In the genomic region with DNA sequence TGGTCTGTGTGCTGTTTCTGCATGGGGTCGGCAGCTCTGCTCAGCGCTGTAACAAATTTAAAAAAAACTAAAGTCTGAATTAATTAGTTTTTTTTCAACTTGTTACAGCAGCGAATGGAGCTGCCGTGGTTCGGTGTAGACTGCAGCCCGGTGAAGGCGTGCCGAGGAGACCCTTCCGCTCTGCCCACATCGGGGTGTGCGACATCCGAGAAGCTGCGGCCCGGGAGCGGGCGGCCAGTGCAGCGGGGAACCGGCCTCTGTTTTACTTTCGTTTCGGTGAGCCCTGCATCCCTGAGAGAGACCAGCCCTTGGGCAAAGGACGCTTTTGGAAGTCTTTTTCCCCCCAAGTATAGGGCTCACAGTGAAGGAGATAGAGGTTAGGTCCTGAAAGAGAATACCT, we compare ENCODE assay signal across 8 mouse cellular contexts.
A peak's percentile ranks its signal among the peaks of the same experiment; 100 is the strongest.
DNase-seq lines count a peak whose midpoint lies in the region; ATAC-seq and TF ChIP-seq lines count a peak whose summit lies in the region.

No protein-coding gene starts in this region.

- DNase-seq in neural tube, embryonic 11.5 days (ENCODE audit: low spot score) = no peak
- DNase-seq in neural tube, embryonic 10.5 days (ENCODE audit: extremely low spot score, low spot score) = no peak
- peak; percentile 28 for DNase-seq in adrenal gland, postnatal 25 days
- DNase-seq in kidney, postnatal 0 days (ENCODE audit: low spot score) = peak; percentile 20
- peak; percentile 29 for DNase-seq in lung, postnatal 25 days (ENCODE audit: low spot score)
- DNase-seq in spleen, postnatal 36 days (ENCODE audit: low spot score in 2 of 2) = peak; percentile 18 to 26
- no peak for DNase-seq in right cerebral cortex, postnatal 25 days

- H3K4me3 ChIP-seq in neural tube, embryonic 11.5 days (ENCODE audit: low read depth, low read length) = no peak overlapping the region
- peak overlapping the region; percentile 38 for H3K4me3 ChIP-seq in heart, embryonic 11.5 days (ENCODE audit: low read depth, low read length)
- peak overlapping the region; percentile 28 for H3K4me3 ChIP-seq in kidney, postnatal 0 days (replicated peaks; ENCODE audit: low read depth, low read length)

- no peaks in the 10 kb centered on the region for H3K9me3 ChIP-seq in neural tube, embryonic 11.5 days (ENCODE audit: control insufficient read depth, low read length)
- no peaks in the 10 kb centered on the region for H3K9me3 ChIP-seq in heart, embryonic 11.5 days (replicated peaks; ENCODE audit: control insufficient read depth, low read length)
- H3K9me3 ChIP-seq in kidney, postnatal 0 days (replicated peaks; ENCODE audit: low read length) = no peaks in the 10 kb centered on the region

- WGBS in neural tube, embryonic 11.5 days = 70% methylated on average over 21 of the region's 21 CpGs
- 41% methylated on average over 21 of the region's 21 CpGs for WGBS in heart, embryonic 11.5 days (ENCODE audit: insufficient replicate concordance)
- WGBS in kidney, postnatal 0 days = 68% methylated on average over 21 of the region's 21 CpGs

- H3K27ac ChIP-seq in neural tube, embryonic 11.5 days (ENCODE audit: low read depth, low read length) = no peak overlapping the region
- no peak overlapping the region for H3K27ac ChIP-seq in heart, embryonic 11.5 days (ENCODE audit: low read depth, low read length)
- H3K27ac ChIP-seq in kidney, postnatal 0 days = no peak overlapping the region

- TF ChIP-seq CTCF in kidney, postnatal 0 days (IDR thresholded peaks at IDR 0.05; ENCODE audit: low read depth) = no peak

- no peak overlapping the region for H3K9ac ChIP-seq in neural tube, embryonic 11.5 days (ENCODE audit: low read length)
- peak overlapping the region; percentile 67 for H3K9ac ChIP-seq in heart, embryonic 11.5 days (ENCODE audit: low read depth, low read length)
- peak overlapping the region; percentile 25; the same call in 1 of the 2 replicates for H3K9ac ChIP-seq in kidney, postnatal 0 days (ENCODE audit: low read depth, low read length)

- no peaks in the 10 kb centered on the region for H3K36me3 ChIP-seq in neural tube, embryonic 11.5 days (ENCODE audit: control insufficient read depth, insufficient read depth, low read length)
- H3K36me3 ChIP-seq in heart, embryonic 11.5 days (ENCODE audit: control insufficient read depth, insufficient read depth, low read length) = no peaks in the 10 kb centered on the region
- no peaks in the 10 kb centered on the region for H3K36me3 ChIP-seq in kidney, postnatal 0 days (ENCODE audit: insufficient read depth, low read length)

- no peaks in the 10 kb centered on the region for H3K27me3 ChIP-seq in neural tube, embryonic 11.5 days (ENCODE audit: control insufficient read depth, insufficient read depth, low read length)
- no peaks in the 10 kb centered on the region for H3K27me3 ChIP-seq in heart, embryonic 11.5 days (ENCODE audit: control insufficient read depth, insufficient read depth, low read length)
- no peaks in the 10 kb centered on the region for H3K27me3 ChIP-seq in kidney, postnatal 0 days (ENCODE audit: insufficient read depth, low read length)

- H3K4me2 ChIP-seq in neural tube, embryonic 11.5 days (ENCODE audit: low read depth) = peak overlapping the region; percentile 12; the same call in 1 of the 2 replicates
- peak overlapping the region; percentile 60 for H3K4me2 ChIP-seq in heart, embryonic 11.5 days
- peak overlapping the region; percentile 44 for H3K4me2 ChIP-seq in kidney, postnatal 0 days (ENCODE audit: low read length)

- ATAC-seq in neural tube, embryonic 11.5 days (ENCODE audit: insufficient read depth, low FRiP score, low TSS enrichment) = no peak; the same call in 1 of the 2 replicates
- ATAC-seq in heart, embryonic 11.5 days (replicated peaks; ENCODE audit: insufficient number of reproducible peaks, low FRiP score, low TSS enrichment) = 0 out of 2 replicates have a peak, but pooled peaks have one; percentile 22
- no peak for ATAC-seq in kidney, postnatal 0 days (replicated peaks; ENCODE audit: low FRiP score, low read depth)

- H3K4me1 ChIP-seq in neural tube, embryonic 11.5 days (ENCODE audit: control insufficient read depth, insufficient read depth, low read length) = no peaks in the 10 kb centered on the region
- no peaks in the 10 kb centered on the region for H3K4me1 ChIP-seq in heart, embryonic 11.5 days (ENCODE audit: control insufficient read depth, insufficient read depth, low read length)
- no peaks in the 10 kb centered on the region for H3K4me1 ChIP-seq in kidney, postnatal 0 days (replicated peaks; ENCODE audit: insufficient read depth, low read length)

Comparison
In these comparisons a context has a peak if more than half of its experiments do, and no peak if none do; other contexts are left out.
1. DNase-seq: peak in adrenal gland, postnatal 25 days (single experiment), kidney, postnatal 0 days (single experiment), lung, postnatal 25 days (single experiment) and spleen, postnatal 36 days (2 of 2); none in neural tube, embryonic 11.5 days (single experiment), neural tube, embryonic 10.5 days (single experiment) and right cerebral cortex, postnatal 25 days (single experiment).
2. Peak in every context shown above with its lines, with median percentiles within 50 percentile points of each other: H3K4me2 ChIP-seq.